Comparison of ENCODE assay signal across 8 mouse cellular contexts in genomic region chr5:5342410-5343137, GRCm38 (mm10).
DNase-seq lines count a peak whose midpoint lies in the region; ATAC-seq and TF ChIP-seq lines count a peak whose summit lies in the region.

No protein-coding gene starts in this region.

- intact Hi-C loops in gastrocnemius, adult 2 months (cut with DNase I), result no loop called here
- intact Hi-C loops in left cerebral cortex, postnatal 25 days (cut with DNase I), result no loop called here

- no peaks in the 10 kb centered on the region for H3K27me3 ChIP-seq in hindbrain, embryonic 14.5 days (ENCODE audit: control insufficient read depth, insufficient read depth, low read length)
- no peaks in the 10 kb centered on the region for H3K27me3 ChIP-seq in midbrain, embryonic 13.5 days

- H3K4me1 ChIP-seq in hindbrain, embryonic 14.5 days (replicated peaks; ENCODE audit: control insufficient read depth, insufficient read depth, low read length), result peaks cover 18% of the 10 kb centered on the region
- H3K4me1 ChIP-seq in midbrain, embryonic 13.5 days (replicated peaks), result peaks cover 27% of the 10 kb centered on the region

- no peaks in the 10 kb centered on the region for H3K36me3 ChIP-seq in hindbrain, embryonic 14.5 days (replicated peaks; ENCODE audit: control insufficient read depth, insufficient read depth)
- no peaks in the 10 kb centered on the region for H3K36me3 ChIP-seq in midbrain, embryonic 13.5 days

- H3K4me2 ChIP-seq in hindbrain, embryonic 14.5 days (replicated peaks), result peak overlapping the region; percentile 30
- peak overlapping the region; percentile 7; the same call in 1 of the 2 replicates for H3K4me2 ChIP-seq in midbrain, embryonic 13.5 days (replicated peaks)

- 44% methylated on average over 11 of the region's 11 CpGs for WGBS in hindbrain, embryonic 14.5 days
- WGBS in midbrain, embryonic 13.5 days, result 39% methylated on average over 11 of the region's 11 CpGs

- DNase-seq in adrenal gland, postnatal 25 days, result peak; percentile 16
- peak; percentile 78 for DNase-seq in embryo, embryonic 10 days (ENCODE audit: low spot score)
- DNase-seq in gastrocnemius, adult 2 months, result peak; percentile 48
- DNase-seq in hindbrain, embryonic 14.5 days (ENCODE audit: low spot score), result peak; percentile 89
- DNase-seq in left cerebral cortex, postnatal 25 days (ENCODE audit: low spot score in 2 of 2), result peak; percentile 36 to 37
- DNase-seq in spleen, adult 18-20 months, result no peak

- H3K9me3 ChIP-seq in hindbrain, embryonic 14.5 days (ENCODE audit: control insufficient read depth, low read length), result 0 out of 2 replicates have a peak, but pooled peaks cover under 1% of the 10 kb centered on the region
- no peaks in the 10 kb centered on the region for H3K9me3 ChIP-seq in midbrain, embryonic 13.5 days

- no peak overlapping the region for H3K9ac ChIP-seq in hindbrain, embryonic 14.5 days
- H3K9ac ChIP-seq in midbrain, embryonic 13.5 days (replicated peaks), result no peak overlapping the region

- no peak for TF ChIP-seq CTCF in gastrocnemius, adult 2 months (IDR thresholded peaks at IDR 0.05)

- peak; percentile 91 for ATAC-seq in hindbrain, embryonic 14.5 days (ENCODE audit: low FRiP score)
- peak; percentile 95 for ATAC-seq in midbrain, embryonic 13.5 days
- ATAC-seq in megakaryocyte, adult 5-6 weeks (ENCODE audit: poor library complexity, severe bottlenecking), result no peak

- H3K4me3 ChIP-seq in gastrocnemius, adult 2 months, result peak overlapping the region; percentile 46
- H3K4me3 ChIP-seq in hindbrain, embryonic 14.5 days (replicated peaks; ENCODE audit: low read length), result no peak overlapping the region
- no peak overlapping the region for H3K4me3 ChIP-seq in midbrain, embryonic 13.5 days (replicated peaks)

- H3K27ac ChIP-seq in gastrocnemius, adult 2 months, result peak overlapping the region; percentile 65
- H3K27ac ChIP-seq in hindbrain, embryonic 14.5 days, result peak overlapping the region; percentile 62
- H3K27ac ChIP-seq in midbrain, embryonic 13.5 days, result peak overlapping the region; percentile 86

Comparison
In these comparisons a context has a peak if more than half of its experiments do, and no peak if none do; other contexts are left out.
1. DNase-seq: peak in adrenal gland, postnatal 25 days (single experiment), embryo, embryonic 10 days (single experiment), gastrocnemius, adult 2 months (single experiment), hindbrain, embryonic 14.5 days (single experiment) and left cerebral cortex, postnatal 25 days (2 of 2); none in spleen, adult 18-20 months (0 of 2).
2. Peak in every context shown above with its lines, with median percentiles within 50 percentile points of each other: H3K27ac ChIP-seq.